Mouse (Mus musculus): ENCODE results near the gene Ninl.

- TF ChIP-seq GATA1 (IDR thresholded peaks at IDR 0.05; ENCODE audit: low read length) (no peak), TAL1 (IDR thresholded peaks at IDR 0.05; ENCODE audit: low read length) (no peak)
Observed at GRCm38 (mm10) chr2:150955859-150956258, 83.3 kb downstream of the Ninl start.
